Mouse (Mus musculus) hindbrain, embryonic 14.5 days (tissue): ENCODE measurements at regions not wholly inside any gene's neighbourhood (a gene's known extent, or its start where the extent isn't known, plus 50 kb on each side); places are given as distances from the start of the nearest gene placed in this dataset.

Experiments
- ATAC-seq: fragments of 200-750 bp; cut with Nextera tagmentation; 2 replicates; pipeline ENCODE4 v1.8.0; 2017; ENCODE audit warnings: moderate number of reproducible peaks, mild to moderate bottlenecking, moderate TSS enrichment, moderate library complexity; ENCODE audit not compliant: low FRiP score
- DNase-seq: peaks from one replicate; pipeline ENCODE4 v3.0.0-alpha.2; 2015; ENCODE audit warnings: low spot score
- H3K27ac ChIP-seq: fragments of 300-500 bp; sonication (generic); 2 replicates; pipeline ENCODE4 v1.5.1; 2014; ENCODE audit warnings: mild to moderate bottlenecking, moderate library complexity
- H3K27me3 ChIP-seq: fragments of 300-500 bp; sonication (generic); 2 replicates; pipeline ENCODE4 v1.6.1; 2014; ENCODE audit warnings: mild to moderate bottlenecking, low read length, mixed read lengths; ENCODE audit not compliant: control insufficient read depth, insufficient read depth
- H3K36me3 ChIP-seq: fragments of 300-500 bp; sonication (generic); replicated peaks from 2 replicates; pipeline ENCODE4 v1.6.1; 2014; ENCODE audit not compliant: control insufficient read depth, insufficient read depth
- H3K4me1 ChIP-seq: fragments of 300-500 bp; sonication (generic); replicated peaks from 2 replicates; pipeline ENCODE4 v1.6.1; 2014; ENCODE audit warnings: antibody characterized with exemption, low read length, mixed read lengths; ENCODE audit not compliant: control insufficient read depth, insufficient read depth
- H3K4me2 ChIP-seq: fragments of 300-500 bp; sonication (generic); replicated peaks from 2 replicates; pipeline ENCODE4 v1.6.1; 2014; ENCODE audit warnings: mild to moderate bottlenecking, moderate library complexity
- H3K4me3 ChIP-seq: fragments of 300-500 bp; sonication (generic); replicated peaks from 2 replicates; pipeline ENCODE4 v1.5.1; 2014; ENCODE audit warnings: mild to moderate bottlenecking, low read length
- H3K9ac ChIP-seq: fragments of 300-500 bp; sonication (generic); 2 replicates; pipeline ENCODE4 v1.6.1; 2014
- H3K9me3 ChIP-seq: fragments of 300-500 bp; sonication (generic); 2 replicates; pipeline ENCODE4 v1.6.1; 2016; ENCODE audit warnings: low read length; ENCODE audit not compliant: control insufficient read depth
- WGBS: fragments of 180-500 bp; shearing (Covaris S2); extraction: QIAGEN DNeasy Blood & Tissue Kit; methylation state at CpG from one replicate; pipeline ENCODE4 v1.1.7; 2014; 5-methylcytosine and 5-hydroxymethylcytosine counted together

GRCm38 (mm10) chr12:93063864-93064263 is 1214.9 kb upstream of the Sel1l start:
- no peaks in the 10 kb centered on the region for H3K9me3 ChIP-seq
- ATAC-seq (no peak), DNase-seq (no peak)
- H3K36me3 ChIP-seq = no peaks in the 10 kb centered on the region
- H3K4me3 ChIP-seq = no peak overlapping the region
- no peak overlapping the region for H3K27ac ChIP-seq
- 90% methylated on average over 1 of the region's 1 CpGs for WGBS
- no peaks in the 10 kb centered on the region for H3K4me1 ChIP-seq
- H3K27me3 ChIP-seq = no peaks in the 10 kb centered on the region
- H3K4me2 ChIP-seq = no peak overlapping the region
- H3K9ac ChIP-seq = no peak overlapping the region

- ATAC-seq = no peak
- H3K27ac ChIP-seq = no peak overlapping the region
- H3K9me3 ChIP-seq = no peaks in the 10 kb centered on the region
- H3K4me1 ChIP-seq = no peaks in the 10 kb centered on the region
- H3K27me3 ChIP-seq = no peaks in the 10 kb centered on the region
- no peak overlapping the region for H3K4me2 ChIP-seq
- H3K9ac ChIP-seq = no peak overlapping the region
- no peaks in the 10 kb centered on the region for H3K36me3 ChIP-seq
- H3K4me3 ChIP-seq = no peak overlapping the region
- DNase-seq = no peak
Observed at GRCm38 (mm10) chr12:93019633-93020032, 1170.7 kb upstream of the Sel1l start.

DNA sequence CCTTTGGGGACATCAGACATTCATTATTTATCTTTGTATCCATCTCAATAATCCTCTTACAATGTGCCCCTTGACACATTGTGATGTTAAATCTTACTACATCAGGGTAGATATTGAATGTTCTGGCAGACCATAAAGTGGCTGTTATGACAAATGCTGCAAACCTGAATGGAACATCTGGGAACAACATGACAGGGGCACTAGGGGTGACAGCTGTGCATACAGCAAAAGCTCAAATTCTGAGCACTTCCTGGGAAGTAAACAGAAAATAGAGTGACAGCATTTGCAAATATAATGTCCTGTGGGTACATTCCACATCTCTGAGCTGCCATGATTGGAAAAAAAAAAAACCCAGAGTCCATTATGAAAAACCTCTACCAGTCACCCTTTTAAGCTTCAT is 1162.6 kb upstream of the Sel1l start:
- no peak overlapping the region for H3K4me2 ChIP-seq
- H3K36me3 ChIP-seq = no peaks in the 10 kb centered on the region
- H3K27ac ChIP-seq = no peak overlapping the region
- H3K4me3 ChIP-seq = no peak overlapping the region
- no peaks in the 10 kb centered on the region for H3K9me3 ChIP-seq
- H3K27me3 ChIP-seq = no peaks in the 10 kb centered on the region
- H3K4me1 ChIP-seq = no peaks in the 10 kb centered on the region
- no peak overlapping the region for H3K9ac ChIP-seq
- ATAC-seq (no peak), DNase-seq (no peak)

GRCm38 (mm10) chr12:93006844-93007365 is 1157.9 kb upstream of the Sel1l start:
- H3K27ac ChIP-seq = no peak overlapping the region
- H3K4me2 ChIP-seq = no peak overlapping the region
- no peaks in the 10 kb centered on the region for H3K36me3 ChIP-seq
- no peak overlapping the region for H3K9ac ChIP-seq
- H3K27me3 ChIP-seq = no peaks in the 10 kb centered on the region
- H3K4me3 ChIP-seq = no peak overlapping the region
- ATAC-seq (no peak), DNase-seq (peak; percentile 51)
- 50% methylated on average over 2 of the region's 2 CpGs for WGBS
- 0 out of 2 replicates have a peak, but pooled peaks cover 2% of the 10 kb centered on the region for H3K9me3 ChIP-seq
- no peaks in the 10 kb centered on the region for H3K4me1 ChIP-seq

DNA sequence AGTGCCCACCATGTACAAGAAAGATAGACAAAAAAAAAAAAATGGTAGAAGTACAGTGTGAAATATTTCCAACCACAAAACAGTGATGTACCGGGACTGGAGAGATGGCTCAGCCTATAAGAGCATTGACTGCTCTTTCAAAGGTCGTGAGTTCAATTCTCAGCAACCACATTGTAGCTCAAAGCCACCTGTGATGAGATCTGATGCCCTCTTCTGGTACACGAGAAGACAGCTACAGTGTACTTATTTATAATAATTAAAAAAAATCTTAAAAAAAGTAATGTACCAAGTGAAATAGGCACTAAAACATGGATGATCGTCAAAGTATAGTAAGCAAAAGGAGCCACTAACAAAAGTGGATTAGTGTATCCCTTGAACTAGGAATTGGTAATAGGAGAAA is 1154.2 kb upstream of the Sel1l start:
- Histone ChIP-seq H3K27ac (no peak overlapping the region), H3K4me2 (no peak overlapping the region), H3K9ac (no peak overlapping the region), H3K36me3 (no peaks in the 10 kb centered on the region), H3K27me3 (no peaks in the 10 kb centered on the region), H3K4me1 (no peaks in the 10 kb centered on the region), H3K4me3 (no peak overlapping the region), H3K9me3 (0 out of 2 replicates have a peak, but pooled peaks cover 2% of the 10 kb centered on the region)
- 89% methylated on average over 4 of the region's 4 CpGs for WGBS
- DNase-seq (no peak), ATAC-seq (no peak)

- no peak overlapping the region for H3K9ac ChIP-seq
- no peaks in the 10 kb centered on the region for H3K36me3 ChIP-seq
- ATAC-seq = no peak
- no peak overlapping the region for H3K4me3 ChIP-seq
- no peaks in the 10 kb centered on the region for H3K27me3 ChIP-seq
- WGBS = 64% methylated on average over 3 of the region's 3 CpGs
- no peaks in the 10 kb centered on the region for H3K9me3 ChIP-seq
- H3K4me1 ChIP-seq = no peaks in the 10 kb centered on the region
- no peak overlapping the region for H3K4me2 ChIP-seq
- no peak overlapping the region for H3K27ac ChIP-seq
- DNase-seq = no peak
Observed at GRCm38 (mm10) chr12:92975698-92976097, 1126.7 kb upstream of the Sel1l start.

DNA sequence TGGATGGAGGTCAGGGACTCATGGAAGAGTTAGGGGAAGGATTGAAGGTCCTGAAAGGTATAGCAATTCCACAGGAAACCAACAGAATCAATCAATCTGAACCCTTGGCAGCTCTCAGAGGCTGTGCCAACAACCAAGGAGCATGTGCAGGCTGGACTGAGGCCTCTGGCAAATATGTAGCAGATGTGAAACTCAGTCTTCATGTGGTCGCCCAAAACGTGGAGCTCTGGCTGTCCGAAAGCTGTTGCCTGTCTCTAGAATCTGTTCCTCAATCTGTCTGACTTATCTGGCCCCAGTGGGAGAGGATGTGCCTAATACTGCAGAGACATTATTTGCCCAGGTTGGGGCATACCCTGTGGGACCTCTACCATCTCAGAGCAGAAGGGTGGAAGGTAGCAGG is 1095.4 kb upstream of the Sel1l start:
- Histone ChIP-seq H3K4me2 (no peak overlapping the region), H3K9ac (no peak overlapping the region), H3K9me3 (no peaks in the 10 kb centered on the region), H3K27ac (no peak overlapping the region), H3K36me3 (no peaks in the 10 kb centered on the region), H3K27me3 (no peaks in the 10 kb centered on the region), H3K4me1 (0 out of 2 replicates have a peak, but pooled peaks cover 5% of the 10 kb centered on the region), H3K4me3 (no peak overlapping the region)
- no peak for DNase-seq
- WGBS = 93% methylated on average over 3 of the region's 3 CpGs
- no peak for ATAC-seq

DNA sequence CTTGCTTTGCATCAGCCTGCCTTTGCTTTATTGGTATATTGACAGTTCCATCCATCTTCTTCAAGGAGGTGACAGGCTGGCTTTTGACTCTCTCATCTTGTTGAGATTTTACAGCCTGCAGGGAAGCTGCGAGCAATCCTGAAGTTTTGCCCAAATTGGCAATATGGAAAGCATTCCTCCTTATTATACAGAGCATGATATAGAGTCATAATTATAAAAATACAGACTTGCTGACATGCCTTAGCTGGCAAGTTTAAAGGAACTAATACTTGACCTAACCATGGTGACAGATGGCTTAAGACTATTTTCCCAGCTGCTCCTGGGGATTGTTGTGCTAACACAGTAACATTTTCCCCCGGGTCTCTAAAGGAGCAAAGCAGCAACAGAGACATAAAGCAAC is 1078.6 kb upstream of the Sel1l start:
- ATAC-seq = no peak
- H3K4me3 ChIP-seq = no peak overlapping the region
- H3K4me2 ChIP-seq = no peak overlapping the region
- no peak for DNase-seq
- H3K36me3 ChIP-seq = no peaks in the 10 kb centered on the region
- no peaks in the 10 kb centered on the region for H3K27me3 ChIP-seq
- no peaks in the 10 kb centered on the region for H3K9me3 ChIP-seq
- no peaks in the 10 kb centered on the region for H3K4me1 ChIP-seq
- 58% methylated on average over 2 of the region's 2 CpGs for WGBS
- H3K27ac ChIP-seq = no peak overlapping the region
- no peak overlapping the region for H3K9ac ChIP-seq

- no peaks in the 10 kb centered on the region for H3K4me1 ChIP-seq
- H3K9me3 ChIP-seq = no peaks in the 10 kb centered on the region
- 24% methylated on average over 1 of the region's 1 CpGs for WGBS
- no peak overlapping the region for H3K9ac ChIP-seq
- H3K27me3 ChIP-seq = no peaks in the 10 kb centered on the region
- DNase-seq (no peak), ATAC-seq (no peak)
- no peaks in the 10 kb centered on the region for H3K36me3 ChIP-seq
- H3K4me3 ChIP-seq = no peak overlapping the region
- H3K4me2 ChIP-seq = no peak overlapping the region
- no peak overlapping the region for H3K27ac ChIP-seq
Observed at GRCm38 (mm10) chr12:92926942-92927341, 1078.0 kb upstream of the Sel1l start.

GRCm38 (mm10) chr12:92919920-92920319 is 1071.0 kb upstream of the Sel1l start:
- Histone ChIP-seq H3K36me3 (no peaks in the 10 kb centered on the region), H3K4me2 (no peak overlapping the region), H3K4me1 (no peaks in the 10 kb centered on the region), H3K27me3 (no peaks in the 10 kb centered on the region), H3K9me3 (no peaks in the 10 kb centered on the region), H3K27ac (no peak overlapping the region), H3K4me3 (no peak overlapping the region), H3K9ac (no peak overlapping the region)
- ATAC-seq = no peak
- no peak for DNase-seq
- 91% methylated on average over 3 of the region's 3 CpGs for WGBS
